Mouse (Mus musculus) subcutaneous adipose tissue, adult 2 months (tissue): ENCODE measurements around the gene Ypel1. TPM values are rescaled to one million over a fixed set of nuclear protein-coding genes. Genes with fewer than 3 reads are reported as not detected.

Experiments used
- polyA plus RNA-seq: library from polyadenylated mRNA; depleted of rRNA; stranded (reverse); fragments of >200 nt; gene quantifications from 2 replicates; pipeline ENCODE4 v1.2.3, GENCODE M21; 2012; ENCODE audit warnings: low replicate concordance; rRNA removed

Gene Ypel1
- 3.7 and 3.9 TPM in 2 replicates for polyA plus RNA-seq

DNA sequence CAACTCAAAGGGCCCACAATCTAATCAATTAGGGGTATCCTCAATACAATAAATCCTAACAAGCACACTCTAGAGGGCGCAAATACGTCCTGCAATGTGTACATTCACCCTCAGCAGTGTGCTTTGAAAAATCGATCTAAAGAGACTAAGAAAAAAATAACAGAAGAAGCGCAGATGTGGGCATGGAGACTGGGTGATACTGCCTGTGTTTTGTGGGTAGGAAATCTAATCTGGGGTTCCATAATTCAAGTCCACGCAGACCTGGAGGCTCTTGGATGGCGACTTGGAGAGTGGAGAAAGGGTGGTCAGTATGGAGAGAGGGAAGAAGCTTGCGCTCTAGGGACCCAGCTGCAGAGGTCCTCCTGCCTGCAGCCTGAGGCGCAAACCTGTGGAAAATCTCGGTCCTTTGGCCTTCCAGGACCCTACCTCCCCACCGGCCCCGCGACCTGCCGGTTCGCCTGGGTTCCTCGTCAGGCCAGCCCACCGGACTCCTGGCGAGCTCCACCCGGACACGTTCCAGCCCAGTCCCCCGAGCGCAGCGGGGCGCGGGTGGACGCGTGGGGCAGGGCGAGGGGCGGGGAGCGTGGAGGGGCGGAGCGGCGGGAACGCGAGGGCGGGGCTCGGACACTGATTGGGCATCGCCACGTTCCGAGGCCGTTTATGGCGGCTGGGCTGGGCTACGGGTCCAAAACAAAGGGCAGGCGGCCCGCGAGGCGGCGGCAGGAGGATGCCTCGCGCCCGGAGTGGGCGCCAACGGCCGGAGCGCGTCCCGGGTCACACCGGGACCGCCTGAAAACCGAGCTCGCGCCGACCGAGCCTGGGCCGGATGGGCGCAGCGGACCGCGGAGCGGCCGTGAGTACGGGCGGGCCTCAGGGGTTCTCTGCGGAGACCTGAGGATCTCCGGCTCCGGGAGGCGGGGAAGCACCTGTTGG lies at the start of gene Ypel1:
TSS of gene Ypel1 (plus strand) at position 186 of the 933 bp plus-strand sequence.

GRCm38 (mm10) chr16:17110771-17111743 lies 41.6 kb downstream of the Ypel1 start, which contains the start of gene Ppil2:
Ppil2 (minus strand) TSS chr16:17111257.

GRCm38 (mm10) chr16:17124871-17125520 lies 55.5 kb downstream of the Ypel1 start, which contains the start of gene 2610318N02Rik:
2610318N02Rik (minus strand) TSS chr16:17125167.

DNA sequence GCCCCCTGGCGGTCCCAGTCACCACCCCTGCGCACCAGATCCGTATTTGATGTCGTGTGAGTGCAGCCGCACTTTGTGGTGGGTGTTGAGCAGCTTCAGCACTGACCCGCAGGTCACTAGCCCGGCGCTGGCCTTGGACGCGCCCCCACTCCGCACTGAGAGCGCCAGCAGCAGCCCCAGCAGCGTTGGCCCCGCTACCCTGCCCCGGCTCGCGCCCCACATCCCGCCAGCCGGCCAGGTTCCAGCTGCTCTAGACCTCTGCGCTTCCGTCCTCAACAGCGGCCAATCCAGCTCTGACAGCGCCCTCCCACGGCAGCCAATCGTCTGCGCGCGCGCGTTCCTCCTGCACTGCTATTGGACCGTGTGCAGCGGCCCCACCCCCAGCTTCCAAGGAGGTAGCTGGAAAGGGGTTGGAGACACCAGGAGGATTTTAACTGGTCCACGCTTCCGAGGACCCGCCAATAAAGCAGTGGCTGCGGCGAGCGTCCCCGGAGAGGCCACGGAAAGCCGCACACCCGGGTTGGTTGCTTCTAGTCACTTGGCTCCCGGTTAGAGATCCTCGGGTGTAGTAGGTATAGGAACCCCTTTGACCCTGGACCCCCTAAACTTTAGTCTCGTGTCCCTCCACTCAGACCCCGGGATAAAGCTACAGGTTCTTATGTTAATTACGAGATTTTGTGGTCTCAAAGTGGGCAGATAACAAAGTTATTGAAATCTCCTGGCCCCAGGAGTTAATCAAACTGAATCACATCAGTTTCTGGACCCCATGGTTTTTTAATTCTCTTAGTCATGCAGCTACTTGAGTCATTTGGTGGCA lies 62.8 kb downstream of the Ypel1 start, which contains the start of gene Sdf2l1:
TSS of gene Sdf2l1 (minus strand) at position 295 of the 817 bp plus-strand sequence.

Other genes starting within 250 kb of the Ypel1 start
- gene Spag6l, start 240.2 kb upstream of the Ypel1 start, polyA plus RNA-seq: 0.06 and 0.09 TPM in 2 replicates
- not detected in 2 replicates for gene Igll1, start 205.7 kb upstream of the Ypel1 start, polyA plus RNA-seq
- 74.7 and 103 TPM in 2 replicates for gene Top3b, start 199.0 kb upstream of the Ypel1 start, polyA plus RNA-seq
- 2.5 and 7.1 TPM in 2 replicates for gene Vpreb1, start 198.9 kb upstream of the Ypel1 start, polyA plus RNA-seq
- 31.5 and 37.5 TPM in 2 replicates for gene Ppm1f, start 173.2 kb upstream of the Ypel1 start, polyA plus RNA-seq
- gene Mapk1, start 86.3 kb upstream of the Ypel1 start, polyA plus RNA-seq: 82.0 and 108 TPM in 2 replicates
- 85.9 and 113 TPM in 2 replicates for gene Ppil2, start 41.6 kb downstream of the Ypel1 start, polyA plus RNA-seq
- 0.30 and 2.3 TPM in 2 replicates for gene 2610318N02Rik, start 55.5 kb downstream of the Ypel1 start, polyA plus RNA-seq
- 19.6 and 41.8 TPM in 2 replicates for gene Sdf2l1, start 62.7 kb downstream of the Ypel1 start, polyA plus RNA-seq
- gene Ydjc, start 74.9 kb downstream of the Ypel1 start, polyA plus RNA-seq: 1.7 and 16.6 TPM in 2 replicates
- 0.33 and 1.3 TPM in 2 replicates for gene Ccdc116, start 77.5 kb downstream of the Ypel1 start, polyA plus RNA-seq
- 65.1 and 66.8 TPM in 2 replicates for gene Ube2l3, start 133.0 kb downstream of the Ypel1 start, polyA plus RNA-seq
- 0.03 TPM in 1 of 2 replicates, not detected in the other for gene Rimbp3, start 138.9 kb downstream of the Ypel1 start, polyA plus RNA-seq
- 1.8 and 3.8 TPM in 2 replicates for gene Hic2, start 163.9 kb downstream of the Ypel1 start, polyA plus RNA-seq
- gene Tmem191c, start 206.4 kb downstream of the Ypel1 start, polyA plus RNA-seq: 4.8 and 9.6 TPM in 2 replicates